Mouse (Mus musculus) myocyte (in vitro differentiated cells): ENCODE measurements around the gene Selp. TPM values are rescaled to one million over a fixed set of nuclear protein-coding genes. Genes with fewer than 3 reads are reported as not detected.

Experiments
- H3K27me3 ChIP-seq: one replicate; pipeline ENCODE4 v1.6.1; 2011; ENCODE audit not compliant: control insufficient read depth, insufficient read depth, insufficient read length
- H3K36me3 ChIP-seq: one replicate; pipeline ENCODE4 v1.6.1; 2011; ENCODE audit not compliant: control insufficient read depth, insufficient read depth
- H3K4me2 ChIP-seq: one replicate; pipeline ENCODE4 v1.6.1; 2011; ENCODE audit warnings: low read depth, control low read depth
- H3K4me3 ChIP-seq: one replicate; pipeline ENCODE4 v1.5.1; 2011; ENCODE audit warnings: mild to moderate bottlenecking, control low read depth, moderate library complexity
- H3K79me2 ChIP-seq: one replicate; pipeline ENCODE4 v1.6.1; 2011; ENCODE audit not compliant: control insufficient read depth, insufficient read depth
- H3ac ChIP-seq: one replicate; pipeline ENCODE4 v1.6.1; 2011; ENCODE audit not compliant: control insufficient read depth, insufficient read length
- CEBPB ChIP-seq: IDR thresholded peaks from 2 replicates; pipeline ENCODE4 v1.6.1; 2011; ENCODE audit warnings: mild to moderate bottlenecking, moderate library complexity; ENCODE audit not compliant: poor library complexity, insufficient read depth, severe bottlenecking
- E2F4 ChIP-seq: IDR thresholded peaks from one replicate; pipeline ENCODE4 v1.6.1; 2011; ENCODE audit warnings: mild to moderate bottlenecking, control low read depth, moderate library complexity; ENCODE audit not compliant: insufficient read depth
- MAX ChIP-seq: IDR thresholded peaks from one replicate; pipeline ENCODE4 v1.6.1; 2011; ENCODE audit warnings: low read depth, mild to moderate bottlenecking, control low read depth
- MYOD1 ChIP-seq, 3 experiments: IDR thresholded peaks; one replicate each; pipeline ENCODE4 v1.6.1; 2011; ENCODE audit warnings: control low read depth in 2 of 3, low read depth in 2 of 3, mild to moderate bottlenecking in 2 of 3, moderate library complexity in 1 of 3; ENCODE audit not compliant: insufficient read length in 2 of 3, control insufficient read depth in 1 of 3
- MYOG ChIP-seq, 3 experiments: IDR thresholded peaks; one replicate each; pipeline ENCODE4 v1.6.1; 2011; ENCODE audit warnings: control low read depth in 2 of 3, low read depth in 2 of 3, mild to moderate bottlenecking in 2 of 3; ENCODE audit not compliant: insufficient read length in 2 of 3, control insufficient read depth in 1 of 3, insufficient read depth in 1 of 3
- POLR2A ChIP-seq: IDR thresholded peaks from one replicate; pipeline ENCODE4 v1.6.1; 2011; ENCODE audit warnings: low read depth, mild to moderate bottlenecking, control low read depth, moderate library complexity; ENCODE audit not compliant: insufficient read length
- POLR2AphosphoS2 ChIP-seq: IDR thresholded peaks from one replicate; pipeline ENCODE4 v1.6.1; 2011; ENCODE audit warnings: low read depth, control low read depth; ENCODE audit not compliant: insufficient read length
- REST ChIP-seq: IDR thresholded peaks from one replicate; pipeline ENCODE4 v1.6.1; 2011; ENCODE audit warnings: mild to moderate bottlenecking, control low read depth, moderate library complexity; ENCODE audit not compliant: insufficient read depth, insufficient read length
- SRF ChIP-seq: IDR thresholded peaks from one replicate; pipeline ENCODE4 v1.6.1; 2011; ENCODE audit warnings: low read depth; ENCODE audit not compliant: control insufficient read depth, insufficient read length
- TCF12 ChIP-seq: IDR thresholded peaks from one replicate; pipeline ENCODE4 v1.6.1; 2011; ENCODE audit warnings: mild to moderate bottlenecking, control low read depth; ENCODE audit not compliant: poor library complexity, insufficient read depth, severe bottlenecking
- TCF3 ChIP-seq: IDR thresholded peaks from one replicate; pipeline ENCODE4 v1.6.1; 2011; ENCODE audit warnings: low read depth, control low read depth; ENCODE audit not compliant: insufficient read length
- USF1 ChIP-seq: IDR thresholded peaks from one replicate; pipeline ENCODE4 v1.6.1; 2011; ENCODE audit warnings: low read depth, mild to moderate bottlenecking, control low read depth, moderate library complexity
- polyA plus RNA-seq: library from polyadenylated mRNA; unstranded; fragments of >200 nt; fragmentation: generic; extraction: Trizol; gene quantifications from one replicate; pipeline ENCODE4 v1.2.1, GENCODE M21; 2012; ENCODE audit warnings: missing spikeins

The Selp gene
- polyA plus RNA-seq, 1 experiment, result 0.14 TPM

DNA sequence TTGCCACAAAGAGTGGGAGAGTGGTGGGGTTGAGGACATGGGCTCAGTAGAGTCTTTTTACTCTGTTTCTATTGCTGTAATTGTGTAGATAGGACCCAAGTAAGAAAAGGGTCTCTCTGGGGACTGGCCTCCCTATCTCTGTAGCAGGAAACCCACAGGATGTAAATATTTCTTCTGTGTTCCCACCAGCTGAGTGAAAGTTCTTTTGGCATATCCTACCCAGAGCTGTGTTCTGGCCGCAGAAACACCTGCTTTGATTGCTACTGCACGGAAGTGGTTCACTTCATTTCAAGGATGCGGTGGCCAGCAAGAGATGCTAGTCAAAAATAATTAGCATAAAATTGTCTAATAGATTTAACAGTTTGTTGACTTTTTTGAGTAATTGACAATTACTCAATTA lies 38.0 kb upstream of the Selp start:
- no peaks in the 10 kb centered on the region for H3K27me3 ChIP-seq
- no peak overlapping the region for H3ac ChIP-seq
- H3K79me2 ChIP-seq, result no peaks in the 10 kb centered on the region
- H3K4me2 ChIP-seq, result no peak overlapping the region
- H3K4me3 ChIP-seq, result no peak overlapping the region
- H3K36me3 ChIP-seq, result no peaks in the 10 kb centered on the region
- TF ChIP-seq SRF (no peak), MAX (no peak), TCF3 (no peak), E2F4 (no peak), MYOG (IDR thresholded peaks at IDR 0.05; ENCODE audit: control insufficient read depth in 1 of 3, insufficient read depth in 1 of 3, insufficient read length in 2 of 3, low read depth in 2 of 3) (no peak), POLR2AphosphoS2 (no peak), TCF12 (no peak), POLR2A (no peak), CEBPB (no peak), USF1 (no peak)

DNA sequence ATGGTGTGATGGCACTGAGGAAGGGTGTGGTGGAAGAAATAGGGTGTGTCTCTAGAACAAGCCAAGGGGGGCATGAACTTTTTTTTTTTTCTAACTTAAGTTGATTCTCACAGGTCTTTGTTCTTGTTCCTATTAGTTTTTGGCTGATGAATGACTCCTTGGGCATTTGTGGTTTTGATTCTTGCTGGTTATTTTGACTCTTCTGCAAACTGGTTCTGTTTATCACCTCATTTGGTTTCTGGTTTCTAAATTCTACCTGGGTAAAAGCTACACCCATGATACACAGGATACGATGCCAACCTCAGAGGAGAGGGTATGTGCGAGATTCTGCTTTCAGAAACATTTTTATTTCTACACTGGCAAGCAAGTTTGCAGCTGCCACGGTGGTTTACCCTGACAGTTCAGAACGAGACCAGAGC lies 36.7 kb upstream of the Selp start:
- TF ChIP-seq SRF (no peak), MYOD1 (IDR thresholded peaks at IDR 0.05; ENCODE audit: control insufficient read depth in 1 of 3, insufficient read length in 2 of 3, low read depth in 2 of 3) (no peak), MYOG (IDR thresholded peaks at IDR 0.05; ENCODE audit: control insufficient read depth in 1 of 3, insufficient read depth in 1 of 3, insufficient read length in 2 of 3, low read depth in 2 of 3) (no peak), POLR2A (no peak), REST (no peak), USF1 (no peak)
- Histone ChIP-seq H3K27me3 (no peaks in the 10 kb centered on the region), H3ac (no peak overlapping the region), H3K36me3 (no peaks in the 10 kb centered on the region), H3K4me3 (no peak overlapping the region), H3K79me2 (no peaks in the 10 kb centered on the region), H3K4me2 (no peak overlapping the region)

DNA sequence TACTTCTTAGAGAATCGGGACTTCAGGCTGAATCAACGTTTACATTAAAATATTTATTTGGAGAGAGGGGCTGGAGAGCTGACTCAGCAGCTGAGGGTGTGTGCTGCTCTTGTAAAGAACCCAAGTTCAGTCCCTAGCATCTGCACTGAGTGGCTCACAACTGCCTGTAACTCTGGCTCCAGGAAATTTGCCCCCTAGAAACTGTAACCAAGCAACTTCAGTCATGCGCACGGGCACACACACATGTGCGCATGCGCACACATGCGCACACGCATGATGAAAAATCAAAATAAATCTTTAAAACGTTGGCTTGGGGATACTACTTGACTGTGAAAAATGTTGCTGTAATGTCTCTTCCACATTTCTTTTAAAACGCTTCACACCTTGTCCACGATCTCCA lies 36.0 kb upstream of the Selp start:
- no peaks in the 10 kb centered on the region for H3K27me3 ChIP-seq
- TF ChIP-seq MYOG (IDR thresholded peaks at IDR 0.05; ENCODE audit: control insufficient read depth in 1 of 3, insufficient read depth in 1 of 3, insufficient read length in 2 of 3, low read depth in 2 of 3), result no peak
- no peak for TF ChIP-seq E2F4
- no peak for TF ChIP-seq TCF12
- TF ChIP-seq USF1, result no peak
- TF ChIP-seq REST, result no peak
- TF ChIP-seq SRF, result no peak
- no peak for TF ChIP-seq MYOD1 (IDR thresholded peaks at IDR 0.05; ENCODE audit: control insufficient read depth in 1 of 3, insufficient read length in 2 of 3, low read depth in 2 of 3)
- TF ChIP-seq CEBPB, result no peak
- TF ChIP-seq TCF3, result no peak
- TF ChIP-seq POLR2A, result no peak
- TF ChIP-seq MAX, result no peak
- no peak for TF ChIP-seq POLR2AphosphoS2
- H3K79me2 ChIP-seq, result no peaks in the 10 kb centered on the region
- no peak overlapping the region for H3K4me3 ChIP-seq
- no peak overlapping the region for H3K4me2 ChIP-seq
- no peak overlapping the region for H3ac ChIP-seq
- no peaks in the 10 kb centered on the region for H3K36me3 ChIP-seq

DNA sequence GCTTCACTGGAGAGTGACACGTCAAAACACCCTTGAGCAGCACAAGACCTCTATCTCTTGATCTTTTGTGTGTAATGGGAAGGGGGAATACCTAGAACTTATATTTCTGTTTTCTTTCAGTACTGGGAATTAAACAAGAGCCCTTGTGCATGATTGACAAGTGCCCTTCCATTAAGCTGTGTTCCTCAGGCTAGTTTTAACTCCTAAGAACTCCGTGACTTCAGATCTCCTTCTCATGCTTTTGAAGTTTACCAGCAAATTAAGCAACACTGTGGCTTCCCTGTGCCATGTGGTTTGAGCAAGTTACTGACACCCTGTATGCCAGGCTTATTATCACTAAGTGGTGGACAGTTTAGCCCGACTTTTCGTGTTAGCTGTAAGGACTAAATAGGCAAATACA lies 32.0 kb upstream of the Selp start:
- Histone ChIP-seq H3K36me3 (no peaks in the 10 kb centered on the region), H3K4me3 (no peak overlapping the region), H3K27me3 (no peaks in the 10 kb centered on the region), H3K4me2 (no peak overlapping the region), H3ac (no peak overlapping the region), H3K79me2 (no peaks in the 10 kb centered on the region)
- TF ChIP-seq TCF12, result no peak

DNA sequence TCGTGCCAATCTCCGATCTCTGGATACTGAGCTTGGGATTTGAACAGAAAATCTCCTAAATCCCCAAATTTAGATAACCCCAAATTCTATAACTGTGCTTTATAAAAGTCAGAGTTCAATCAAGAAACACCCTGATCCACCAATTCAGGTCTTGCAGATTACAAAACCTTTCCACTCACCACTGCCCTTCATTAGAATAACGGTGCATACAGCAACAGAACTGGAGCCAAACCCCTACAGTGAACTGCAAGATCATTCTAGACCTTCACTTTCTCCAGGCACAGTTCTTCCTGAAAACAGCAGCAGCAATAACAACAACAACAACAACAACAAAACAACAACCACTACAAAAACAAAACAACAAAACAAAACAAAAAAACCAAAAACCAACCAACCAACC lies 28.3 kb upstream of the Selp start:
- no peaks in the 10 kb centered on the region for H3K79me2 ChIP-seq
- no peak overlapping the region for H3ac ChIP-seq
- H3K4me2 ChIP-seq, result no peak overlapping the region
- no peaks in the 10 kb centered on the region for H3K36me3 ChIP-seq
- TF ChIP-seq E2F4 (no peak), MYOD1 (IDR thresholded peaks at IDR 0.05; ENCODE audit: control insufficient read depth in 1 of 3, insufficient read length in 2 of 3, low read depth in 2 of 3) (no peak), POLR2AphosphoS2 (no peak), POLR2A (no peak), SRF (no peak), USF1 (no peak), CEBPB (no peak), MAX (no peak)
- H3K4me3 ChIP-seq, result no peak overlapping the region
- no peaks in the 10 kb centered on the region for H3K27me3 ChIP-seq
